8 mouse cellular contexts compared by ENCODE assay signal in the genomic region with DNA sequence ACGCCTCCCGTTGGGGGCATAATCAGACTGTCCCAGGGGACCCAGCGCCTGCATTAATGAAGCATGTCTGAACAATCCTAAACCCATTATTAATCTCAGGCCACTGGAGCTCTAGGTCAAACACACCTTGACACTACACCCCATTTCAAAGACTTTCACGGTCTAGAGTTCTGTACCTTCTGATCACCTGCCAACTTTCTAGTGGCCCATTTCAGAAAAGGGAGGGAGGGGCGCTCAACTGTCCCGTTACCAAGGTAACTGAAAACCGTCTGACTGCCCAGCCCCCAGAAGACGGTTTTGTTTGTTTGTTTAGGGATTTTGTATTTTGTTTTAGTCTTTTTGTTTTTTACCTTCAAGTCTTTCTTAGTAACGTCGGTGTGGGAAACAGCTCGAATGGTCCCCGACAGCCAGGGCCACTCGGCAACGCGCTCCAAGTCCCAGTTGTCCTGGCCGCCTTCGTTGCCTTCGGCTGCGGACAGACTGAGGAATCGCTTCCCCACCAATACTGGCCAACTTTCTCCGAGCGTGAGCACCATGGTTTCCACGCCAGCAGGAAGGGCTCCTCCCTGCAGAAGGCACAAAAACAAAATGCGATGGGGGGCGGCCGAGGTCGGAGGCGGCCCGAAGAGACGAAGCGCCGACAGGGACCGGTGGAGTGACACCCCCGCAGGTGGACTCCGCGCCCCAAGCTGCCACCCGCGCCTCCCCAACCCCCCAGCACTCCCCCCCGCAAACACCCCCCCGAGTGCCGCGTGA. TPM values are rescaled to one million over a fixed set of nuclear protein-coding genes. Genes with fewer than 3 reads are reported as not detected.
A peak's percentile ranks its signal among the peaks of the same experiment; 100 is the strongest.
DNase-seq lines count a peak whose midpoint lies in the region; ATAC-seq and TF ChIP-seq lines count a peak whose summit lies in the region.

No protein-coding gene starts in this region.

- peaks cover 28% of the 10 kb centered on the region for H3K4me1 ChIP-seq in G1E (ENCODE audit: insufficient read depth, low read depth, low read length)
- peaks cover 23% of the 10 kb centered on the region for H3K4me1 ChIP-seq in hindbrain, embryonic 10.5 days (replicated peaks)

- no peak for DNase-seq in G1E (ENCODE audit: low spot score)
- peak; percentile 55 for DNase-seq in cerebellum, adult 8-10 months
- DNase-seq in frontal cortex, adult 2 months (ENCODE audit: extremely low spot score in 1 of 2, low spot score in 1 of 2), result peak; percentile 16 to 40
- peak; percentile 31 for DNase-seq in hindbrain, embryonic 10.5 days (ENCODE audit: low spot score)
- peak; percentile 20 to 35 for DNase-seq in layer of hippocampus, postnatal 25 days (ENCODE audit: extremely low spot score in 1 of 2, low spot score in 1 of 2)
- peak; percentile 57 for DNase-seq in lung, postnatal 25 days (ENCODE audit: low spot score)
- DNase-seq in right cerebral cortex, postnatal 25 days, result peak; percentile 49

- no peaks in the 10 kb centered on the region for H3K27me3 ChIP-seq in G1E (ENCODE audit: insufficient read depth, low read length)
- H3K27me3 ChIP-seq in hindbrain, embryonic 10.5 days (ENCODE audit: insufficient read depth, poor library complexity, severe bottlenecking), result 0 out of 2 replicates have a peak, but pooled peaks cover 5% of the 10 kb centered on the region

- 3% methylated on average over 42 of the region's 42 CpGs for WGBS in hindbrain, embryonic 10.5 days

- peak overlapping the region; percentile 99 for H3K27ac ChIP-seq in hindbrain, embryonic 10.5 days

- peak overlapping the region; percentile 87 for H3K4me3 ChIP-seq in G1E (ENCODE audit: low read depth, low read length)
- peak overlapping the region; percentile 86 for H3K4me3 ChIP-seq in hindbrain, embryonic 10.5 days

- no peak for TF ChIP-seq CTCF in G1E (IDR thresholded peaks at IDR 0.05; ENCODE audit: low read depth, low read length)

- peaks cover 37% of the 10 kb centered on the region for H3K36me3 ChIP-seq in G1E (replicated peaks)
- H3K36me3 ChIP-seq in hindbrain, embryonic 10.5 days, result peaks cover 42% of the 10 kb centered on the region

- ATAC-seq in G1E (ENCODE audit: extremely low read depth, insufficient number of reproducible peaks, low FRiP score, poor library complexity, severe bottlenecking), result no peak
- ATAC-seq in monocyte, adult 5-6 weeks (replicated peaks; ENCODE audit: insufficient number of reproducible peaks, low FRiP score, low TSS enrichment, poor library complexity, severe bottlenecking), result no peak

- no peaks in the 10 kb centered on the region for H3K9me3 ChIP-seq in G1E (replicated peaks)
- no peaks in the 10 kb centered on the region for H3K9me3 ChIP-seq in hindbrain, embryonic 10.5 days

RNA-seq across cellular contexts. Expression of gene Kdm3a, which starts 0.9 kb away (rescaled TPM):
- total RNA-seq in G1E (2014; fragmentation: Nextera tagmentation), result 196 TPM in 2 replicates
- total RNA-seq in G1E (2017), result 142 and 144 TPM in 2 replicates
- polyA plus RNA-seq in G1E (2012), result 5.5 and 8.2 TPM in 2 replicates
- polyA plus RNA-seq in frontal cortex, adult 2 months (2012; rRNA removed), result 34.5 and 38.4 TPM in 2 replicates
- polyA plus RNA-seq in hindbrain, embryonic 10.5 days (2016; fragmentation: Nextera tagmentation; extraction: Ambion mirVana), result 69.3 and 79.8 TPM in 2 replicates
- total RNA-seq in layer of hippocampus, postnatal 25 days (2021), result 10 to 100 TPM; 35.1 to 38.5 TPM
- 77.8 to 102 TPM (median 93.9 TPM) in 3 replicates for total RNA-seq in monocyte, adult 5-6 weeks (2017)
